Mouse (Mus musculus): ENCODE measurements at regions not wholly inside any gene's neighbourhood (a gene's known extent, or its start where the extent isn't known, plus 50 kb on each side); places are given as distances from the start of the nearest gene placed in this dataset.

- TF ChIP-seq CTCF (IDR thresholded peaks at IDR 0.05): no peak
- TF ChIP-seq EP300 (IDR thresholded peaks at IDR 0.05; ENCODE audit: insufficient read depth, low read depth, low read length): no peak
- no peak for TF ChIP-seq POLR2A (IDR thresholded peaks at IDR 0.05; ENCODE audit: insufficient read depth, low read depth, low read length)
These were observed 179.9 kb downstream of the Xxylt1 start for GRCm38 (mm10) chr16:30901309-30901708.
